Mouse (Mus musculus) c-Kit-negative CD71-positive TER-119-positive erythroid progenitor cells, embryonic 14.5 days (primary cell): Measurements from ENCODE around the gene Ankra2.

Source experiments
- DNase-seq: peaks from one replicate; pipeline ENCODE4 v3.0.0-alpha.2; 2013; ENCODE audit warnings: low read depth, low spot score

Ankra2 gene

GRCm38 (mm10) chr13:98296072-98296471 is 33.2 kb downstream of the Ankra2 start:
- no peak for DNase-seq

DNA sequence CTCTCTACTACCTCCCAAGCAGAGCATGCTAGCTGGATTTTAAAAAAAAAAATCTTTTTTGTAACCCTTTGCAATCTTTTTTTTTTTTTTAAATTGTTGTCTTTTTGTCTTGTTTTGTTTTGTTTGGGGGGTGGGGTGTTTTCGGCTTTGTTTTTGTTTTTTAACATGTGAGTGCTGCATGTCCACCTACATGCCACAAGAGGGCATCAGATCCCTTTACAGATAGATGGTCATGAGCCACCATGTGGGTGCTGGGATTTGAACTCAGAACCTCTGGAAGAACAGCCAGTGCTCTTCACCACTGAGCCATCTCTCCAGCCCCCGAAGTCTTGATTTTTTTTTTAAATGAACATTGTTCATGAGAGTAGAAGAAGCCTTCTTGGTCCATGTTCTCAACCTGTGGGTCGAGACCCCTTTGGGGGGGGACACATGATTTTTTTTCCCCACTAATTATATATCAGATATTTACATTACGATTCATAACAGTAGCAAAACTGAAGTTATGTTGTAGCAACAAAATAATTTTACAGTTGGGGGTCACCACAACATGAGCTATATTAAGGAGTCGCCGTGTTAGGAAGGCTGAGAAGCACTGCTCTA is 35.1 kb downstream of the Ankra2 start:
- no peak for DNase-seq

DNA sequence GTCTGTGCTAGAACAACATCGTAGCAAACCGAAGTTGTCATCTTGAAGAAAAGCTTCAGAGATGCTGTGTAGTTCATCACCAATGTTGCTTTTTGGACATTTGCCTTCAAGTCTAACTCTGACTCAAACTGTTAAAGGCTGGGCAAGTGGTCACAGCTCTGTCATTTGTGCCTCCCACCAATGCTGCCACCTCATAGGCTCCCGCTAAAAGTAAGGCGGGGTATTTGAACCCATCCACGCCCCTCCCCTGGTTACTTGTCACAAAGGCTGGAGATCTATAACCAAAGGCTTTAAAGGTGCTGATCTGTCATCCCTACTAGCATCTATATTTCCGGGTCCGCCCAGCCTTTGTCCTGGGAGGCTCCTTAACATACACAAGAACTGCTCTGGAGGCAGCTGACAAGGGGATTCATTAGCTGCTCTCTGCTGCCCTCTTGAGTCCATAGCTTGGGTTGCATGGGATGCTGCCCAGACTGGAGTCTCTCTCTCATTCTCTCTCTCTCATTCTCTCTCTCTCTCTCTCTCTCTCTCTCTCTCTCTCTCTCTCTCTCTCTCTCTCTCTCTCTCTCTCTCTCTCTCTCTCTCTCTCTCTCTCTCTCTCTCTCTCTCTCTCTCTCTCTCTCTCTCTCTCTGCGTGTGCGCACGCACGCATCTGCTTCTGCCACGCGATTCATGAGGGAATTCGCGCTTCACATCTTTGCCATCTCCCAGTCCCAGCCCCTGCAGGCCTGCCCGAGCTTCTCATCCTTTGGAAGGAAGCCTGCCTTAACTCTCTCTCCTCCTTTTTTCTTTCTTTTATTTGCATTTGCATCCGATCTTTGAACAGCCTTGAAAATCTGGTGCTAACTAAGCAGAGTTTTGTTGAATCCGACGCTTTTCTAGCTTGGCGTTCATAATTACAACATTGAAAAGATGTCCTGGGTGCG is 36.2 kb downstream of the Ankra2 start:
- DNase-seq: peak; percentile 48

- DNase-seq: no peak
These were observed 42.4 kb downstream of the Ankra2 start for GRCm38 (mm10) chr13:98305257-98305656.

DNA sequence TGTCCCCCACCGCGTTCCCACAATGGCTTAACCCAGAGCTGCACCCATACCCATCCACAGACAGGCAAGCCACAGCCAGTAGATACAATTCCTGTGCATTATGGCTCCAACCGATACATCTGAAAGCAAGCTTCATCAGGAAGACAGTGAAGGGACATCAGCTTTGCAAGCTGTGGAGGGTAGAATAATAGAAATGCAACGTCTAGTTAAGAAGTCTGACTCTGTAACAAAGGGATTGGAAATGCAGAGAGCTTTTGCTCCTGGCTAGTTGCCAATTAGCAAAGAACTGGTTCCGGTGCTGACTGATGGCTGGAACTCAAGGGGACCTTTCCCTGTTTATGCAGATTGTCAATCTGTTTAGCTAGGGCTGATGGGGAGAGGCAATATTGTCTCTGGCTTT is 43.5 kb downstream of the Ankra2 start:
- no peak for DNase-seq

DNA sequence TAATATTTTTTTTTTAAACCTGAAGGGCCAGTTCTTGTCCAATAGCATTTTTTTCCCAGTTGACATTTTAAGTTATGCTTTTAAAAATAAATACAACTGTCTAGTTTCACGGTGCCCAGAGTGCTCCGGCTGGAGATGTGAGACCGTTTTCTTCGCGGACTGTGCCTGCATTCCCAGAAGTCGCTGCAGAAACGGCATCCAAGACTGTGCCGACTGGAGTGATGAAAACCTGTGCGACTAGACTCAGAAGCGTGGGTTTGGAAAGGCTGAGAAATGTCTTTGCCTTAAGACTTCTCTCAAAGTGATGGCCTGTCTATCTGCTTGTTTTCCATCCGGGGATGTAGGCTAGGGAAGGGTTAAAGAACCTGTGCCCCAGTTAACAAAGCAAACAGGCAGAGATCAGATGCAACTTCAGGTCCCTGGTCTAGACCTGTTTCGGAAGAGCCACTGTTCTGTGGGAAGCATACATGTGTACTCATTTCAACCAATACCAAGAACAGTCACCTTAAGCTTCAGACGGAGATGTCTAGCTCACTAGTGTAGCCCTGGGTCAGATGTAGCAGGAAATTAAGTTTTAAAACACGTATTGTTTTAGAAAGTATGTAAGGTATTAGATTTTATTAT is 44.1 kb downstream of the Ankra2 start:
- DNase-seq: no peak

GRCm38 (mm10) chr13:98308004-98308403 is 45.1 kb downstream of the Ankra2 start:
- DNase-seq: no peak

GRCm38 (mm10) chr13:98308724-98309123 is 45.9 kb downstream of the Ankra2 start:
- no peak for DNase-seq

DNA sequence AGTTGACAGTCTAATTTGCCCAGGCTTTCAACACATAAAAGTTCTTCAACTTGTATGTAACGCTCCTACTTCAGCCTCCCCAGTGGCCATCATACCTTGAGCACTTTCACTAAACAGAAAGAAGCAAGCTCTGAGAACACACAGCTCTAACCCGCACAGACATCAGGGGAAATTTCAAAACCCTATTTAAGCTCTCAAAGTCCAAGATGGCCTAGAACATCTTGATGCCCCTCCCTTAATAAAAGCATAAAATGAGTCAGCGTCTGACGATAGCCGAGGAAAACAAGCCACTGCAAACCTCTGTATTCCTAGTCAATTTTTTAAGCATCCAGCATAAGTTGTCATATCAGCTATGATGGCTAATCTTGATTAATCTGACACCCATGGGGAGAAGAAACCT is 48.7 kb downstream of the Ankra2 start:
- no peak for DNase-seq

- no peak for DNase-seq
These were observed 50.8 kb downstream of the Ankra2 start for GRCm38 (mm10) chr13:98313631-98314030.

DNA sequence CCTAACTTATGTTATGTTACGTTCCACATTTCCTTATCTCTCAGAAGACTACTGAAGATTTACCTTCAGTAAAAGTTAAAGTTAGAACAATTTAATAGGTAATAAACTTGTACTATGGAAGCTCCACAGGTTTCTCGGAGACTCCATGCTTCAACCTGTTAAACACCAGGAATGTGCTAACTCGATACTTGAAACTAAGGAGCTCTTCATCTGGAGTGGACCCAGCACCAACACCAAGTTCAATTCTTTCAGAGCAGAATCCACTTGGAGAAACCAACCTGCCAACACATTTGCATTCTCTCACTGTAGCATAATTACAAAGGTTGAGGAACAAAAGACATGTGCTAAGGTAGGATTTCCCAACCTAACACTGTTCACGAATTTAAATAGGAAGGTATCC is 52.2 kb downstream of the Ankra2 start:
- no peak for DNase-seq

- DNase-seq: no peak
These were observed 53.2 kb downstream of the Ankra2 start for GRCm38 (mm10) chr13:98316140-98316479.

GRCm38 (mm10) chr13:98316480-98317245 is 53.8 kb downstream of the Ankra2 start, which contains the start of gene Btf3:
Btf3 (minus strand) TSS chr13:98317006.
- peak; percentile 89 for DNase-seq

GRCm38 (mm10) chr13:98317246-98317677 is 54.4 kb downstream of the Ankra2 start:
- DNase-seq: no peak

GRCm38 (mm10) chr13:98317911-98318310 is 55.0 kb downstream of the Ankra2 start:
- DNase-seq: no peak
